Mouse (Mus musculus): ENCODE results near the gene Ang5.
"Not testable (repeated sequence)": the region's sequence is repeated elsewhere in the genome, so short reads cannot be mapped to it uniquely, and the experiment has no call there.

DNA sequence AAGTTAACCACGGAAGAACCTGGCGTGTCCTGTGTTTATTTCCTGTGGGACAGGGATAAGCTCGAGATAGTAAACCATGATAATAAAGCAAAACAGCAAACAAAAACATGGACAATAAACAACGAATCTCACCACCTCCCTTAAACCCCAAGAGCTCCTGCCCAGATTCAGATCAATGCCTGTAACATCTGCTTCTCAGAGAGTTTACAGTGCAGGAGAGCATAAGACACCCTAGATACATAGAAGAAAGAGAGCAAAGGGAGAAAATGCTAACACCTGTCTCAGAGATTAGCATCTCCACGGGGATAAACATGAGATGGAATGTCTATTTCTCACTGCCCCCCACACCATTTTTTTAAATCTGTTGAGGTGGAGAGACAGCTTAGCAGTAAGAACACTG lies 23.5 kb upstream of the Ang5 start:
- TF ChIP-seq POLR2A (IDR thresholded peaks at IDR 0.05; ENCODE audit: low read depth, low read length); CTCF (IDR thresholded peaks at IDR 0.05; ENCODE audit: extremely low read depth, insufficient read length, insufficient replicate concordance, low read depth, low read length): not testable (repeated sequence)
